Mouse (Mus musculus) ES-E14 (cell line): ENCODE measurements around the gene Olfr1509.

ENCODE experiments used
- CHD2 ChIP-seq: IDR thresholded peaks from 2 replicates; pipeline ENCODE4 v1.6.1; 2014; ENCODE audit warnings: mild to moderate bottlenecking, low read depth, low read length, inconsistent platforms
- HCFC1 ChIP-seq: IDR thresholded peaks from 2 replicates; pipeline ENCODE4 v1.6.1; 2012; ENCODE audit warnings: low read length, inconsistent platforms, borderline replicate concordance; ENCODE audit not compliant: insufficient read depth
- MAFK ChIP-seq: IDR thresholded peaks from 2 replicates; pipeline ENCODE4 v1.6.1; 2014; ENCODE audit warnings: mild to moderate bottlenecking, low read depth, low read length, inconsistent platforms; ENCODE audit not compliant: insufficient read depth
- ZNF384 ChIP-seq: IDR thresholded peaks from 2 replicates; pipeline ENCODE4 v1.6.1; 2012; ENCODE audit warnings: low read depth, low read length, inconsistent platforms

DNA sequence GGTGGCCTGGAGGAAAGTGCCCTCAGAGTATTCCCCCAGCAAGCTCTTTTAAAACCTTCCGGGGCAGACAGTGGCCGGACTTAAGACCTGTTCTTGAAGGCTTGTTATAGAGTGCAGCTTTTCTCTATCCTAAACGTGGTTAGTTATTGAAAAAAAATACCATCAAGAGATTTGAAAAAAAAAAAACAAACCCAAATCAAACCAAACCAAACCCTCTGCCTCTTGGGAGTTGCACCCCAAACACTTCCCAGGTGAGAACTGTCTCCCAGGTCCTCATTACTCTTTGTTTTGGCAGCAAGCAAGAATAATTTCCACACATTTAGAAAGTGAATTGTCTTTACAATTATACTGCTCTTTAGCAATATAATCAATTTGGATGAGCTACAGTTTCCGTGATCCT, 45.5 kb upstream of the Olfr1509 start, which contains the start of gene Olfr1511:
- no peak for TF ChIP-seq HCFC1
- no peak for TF ChIP-seq ZNF384
- TF ChIP-seq CHD2: no peak
- TF ChIP-seq MAFK: no peak
